Mouse (Mus musculus) liver, embryonic 12.5 days (tissue): Measurements from ENCODE around the gene Fam20c. TPM values are rescaled to one million over a fixed set of nuclear protein-coding genes. Genes with fewer than 3 reads are reported as not detected.

ENCODE experiments used
- ATAC-seq: fragments of 200-750 bp; cut with Nextera tagmentation; 2 replicates; pipeline ENCODE4 v1.8.0; 2017; ENCODE audit warnings: moderate number of reproducible peaks, mild to moderate bottlenecking, moderate library complexity
- H3K27ac ChIP-seq: fragments of 300-500 bp; sonication (generic); 2 replicates; pipeline ENCODE4 v1.5.1; 2016; ENCODE audit warnings: mild to moderate bottlenecking
- H3K27me3 ChIP-seq: fragments of 300-500 bp; sonication (generic); replicated peaks from 2 replicates; pipeline ENCODE4 v1.6.1; 2016; ENCODE audit warnings: mild to moderate bottlenecking, moderate library complexity
- H3K36me3 ChIP-seq: fragments of 300-500 bp; sonication (generic); 2 replicates; pipeline ENCODE4 v1.6.1; 2016; ENCODE audit warnings: mild to moderate bottlenecking, moderate library complexity
- H3K4me1 ChIP-seq: fragments of 300-500 bp; sonication (generic); 2 replicates; pipeline ENCODE4 v1.6.1; 2016
- H3K4me2 ChIP-seq: fragments of 300-500 bp; sonication (generic); 2 replicates; pipeline ENCODE4 v1.6.1; 2016; ENCODE audit warnings: mild to moderate bottlenecking, moderate library complexity
- H3K4me3 ChIP-seq: fragments of 300-500 bp; sonication (generic); 2 replicates; pipeline ENCODE4 v1.5.1; 2016; ENCODE audit warnings: mild to moderate bottlenecking, moderate library complexity
- H3K9ac ChIP-seq: fragments of 300-500 bp; sonication (generic); 2 replicates; pipeline ENCODE4 v1.6.1; 2016; ENCODE audit warnings: mild to moderate bottlenecking, moderate library complexity
- H3K9me3 ChIP-seq: fragments of 300-500 bp; sonication (generic); replicated peaks from 2 replicates; pipeline ENCODE4 v1.6.1; 2016; ENCODE audit warnings: mild to moderate bottlenecking, moderate library complexity
- WGBS: fragments of 180-500 bp; shearing (Covaris S2); methylation state at CpG from one replicate; pipeline ENCODE4 v1.1.7; 2016; ENCODE audit not compliant: insufficient replicate concordance; 5-methylcytosine and 5-hydroxymethylcytosine counted together
- polyA plus RNA-seq: library from polyadenylated mRNA; unstranded; fragments of >200 nt; fragmentation: Nextera tagmentation; extraction: Ambion mirVana; gene quantifications from 2 replicates; pipeline ENCODE4 v1.2.1, GENCODE M21; 2016

Fam20c gene
- polyA plus RNA-seq, 1 experiment from 2014 or later: 9.7 TPM

DNA sequence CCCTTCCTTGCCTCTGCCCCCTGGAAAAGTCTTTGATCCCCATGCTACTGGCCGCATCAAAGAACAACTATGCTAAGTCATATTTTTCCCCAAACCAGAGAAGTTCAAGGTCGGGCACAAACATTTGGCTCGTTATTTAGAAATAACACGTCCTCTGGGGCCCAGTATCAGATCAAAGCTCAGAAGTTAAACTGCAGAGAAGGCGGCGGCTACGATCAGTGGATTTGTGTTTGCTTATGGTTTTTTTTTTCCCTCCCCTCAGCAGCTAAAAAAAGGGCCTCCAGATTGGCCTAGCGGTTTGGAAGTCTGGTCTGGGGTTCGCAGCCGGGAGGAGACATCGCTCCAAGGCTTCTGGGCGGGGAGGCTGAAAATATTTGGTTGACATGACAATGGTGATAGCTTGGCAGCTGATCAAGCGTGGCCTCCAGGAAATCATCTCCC lies 103.5 kb downstream of the Fam20c start:
- 47% methylated on average over 13 of the region's 13 CpGs for WGBS
- Histone ChIP-seq H3K27me3 (no peaks in the 10 kb centered on the region), H3K27ac (no peak overlapping the region), H3K4me3 (no peak overlapping the region), H3K9me3 (no peaks in the 10 kb centered on the region), H3K4me2 (no peak overlapping the region), H3K9ac (no peak overlapping the region), H3K36me3 (no peaks in the 10 kb centered on the region), H3K4me1 (no peaks in the 10 kb centered on the region)
- no peak for ATAC-seq

Other genes with a start within 250 kb of the Fam20c start
- not detected in 2 replicates for gene 1700123K08Rik, start 189.8 kb upstream of the Fam20c start, polyA plus RNA-seq
- 22.6 and 22.8 TPM in 2 replicates for gene Zfp68, start 134.8 kb upstream of the Fam20c start, polyA plus RNA-seq
- gene A430033K04Rik, start 131.7 kb upstream of the Fam20c start, polyA plus RNA-seq: 5.4 and 5.7 TPM in 2 replicates
- not detected in 2 replicates for gene Gm5294, start 65.6 kb downstream of the Fam20c start, polyA plus RNA-seq
- gene Pdgfa, start 242.9 kb downstream of the Fam20c start, polyA plus RNA-seq: 1.9 and 2.8 TPM in 2 replicates